11 mouse cellular contexts compared by ENCODE assay signal in genomic region chr1:90424066-90424821, GRCm38 (mm10).
DNase-seq lines count a peak whose midpoint lies in the region; ATAC-seq and TF ChIP-seq lines count a peak whose summit lies in the region.
"Had no signal": no experiment of that assay in that cellular context is flagged by ENCODE, and none has a peak within 500 bp of the region (broad histone marks: within the 10 kb centered on the region; RNA-seq: fewer than 3 reads in every experiment).

No protein-coding gene starts in this region.

- no peak overlapping the region for H3K4me3 ChIP-seq in forebrain, embryonic 11.5 days (ENCODE audit: low read depth, low read length)
- no peak overlapping the region for H3K4me3 ChIP-seq in forebrain, embryonic 15.5 days
- no peak overlapping the region for H3K4me3 ChIP-seq in thymus, adult 2 months (ENCODE audit: control insufficient read depth, insufficient read depth, low read length)
- H3K4me3 ChIP-seq: forebrain, embryonic 13.5 days had no signal

- TF ChIP-seq CTCF in thymus, adult 2 months (IDR thresholded peaks at IDR 0.05; ENCODE audit: borderline replicate concordance, control insufficient read depth, extremely low read depth, insufficient read depth, low read length, poor library complexity): no peak

- no peak for DNase-seq in forebrain, embryonic 11.5 days (ENCODE audit: low spot score)
- peak; percentile 86 for DNase-seq in ES-CJ7 (ENCODE audit: low read depth, low spot score)
- peak; percentile 16 for DNase-seq in gastrocnemius, postnatal 10 days
- peak; percentile 44 for DNase-seq in kidney, postnatal 14 days
- DNase-seq in thymus, adult 2 months: no peak
- DNase-seq in right cerebral cortex, postnatal 36 days (ENCODE audit: low spot score in 2 of 2): no peak
- DNase-seq in testis, postnatal 14 days (ENCODE audit: low spot score): no peak
- DNase-seq: cerebellum, adult 18-20 months; lung, adult 2 months had no signal

- ATAC-seq in forebrain, embryonic 11.5 days (replicated peaks; ENCODE audit: low FRiP score): 0 out of 2 replicates have a peak, but pooled peaks have one; percentile 24
- no peak for ATAC-seq in forebrain, embryonic 15.5 days (replicated peaks)
- ATAC-seq: forebrain, embryonic 13.5 days had no signal

- H3K4me1 ChIP-seq in forebrain, embryonic 11.5 days (replicated peaks; ENCODE audit: control insufficient read depth, insufficient read depth, low read length): peaks cover 7% of the 10 kb centered on the region; the same call in 1 of the 2 replicates
- H3K4me1 ChIP-seq in forebrain, embryonic 15.5 days: no peaks in the 10 kb centered on the region
- no peaks in the 10 kb centered on the region for H3K4me1 ChIP-seq in thymus, adult 2 months (replicated peaks; ENCODE audit: control insufficient read depth, insufficient read depth, low read length)

- 15% methylated on average over 13 of the region's 13 CpGs for WGBS in forebrain, embryonic 11.5 days
- 19% methylated on average over 13 of the region's 13 CpGs for WGBS in forebrain, embryonic 15.5 days
- WGBS in thymus, adult 2 months: 85% methylated on average over 13 of the region's 13 CpGs

- H3K9me3 ChIP-seq in forebrain, embryonic 11.5 days (ENCODE audit: control insufficient read depth, low read length): no peaks in the 10 kb centered on the region
- no peaks in the 10 kb centered on the region for H3K9me3 ChIP-seq in forebrain, embryonic 15.5 days
- H3K9me3 ChIP-seq: forebrain, embryonic 13.5 days had no signal

- peak overlapping the region; percentile 8; the same call in 1 of the 2 replicates for H3K9ac ChIP-seq in forebrain, embryonic 11.5 days (ENCODE audit: low read length)
- no peak overlapping the region for H3K9ac ChIP-seq in forebrain, embryonic 15.5 days (replicated peaks)
- H3K9ac ChIP-seq: forebrain, embryonic 13.5 days had no signal

- 0 out of 2 replicates have a peak overlapping the region, but pooled peaks have one; percentile 18 for H3K4me2 ChIP-seq in forebrain, embryonic 11.5 days (ENCODE audit: low read depth, low read length, severe bottlenecking)
- H3K4me2 ChIP-seq in forebrain, embryonic 15.5 days (replicated peaks): no peak overlapping the region
- H3K4me2 ChIP-seq: forebrain, embryonic 13.5 days had no signal

- H3K36me3 ChIP-seq in forebrain, embryonic 11.5 days (ENCODE audit: control insufficient read depth, insufficient read depth, low read length): no peaks in the 10 kb centered on the region
- no peaks in the 10 kb centered on the region for H3K36me3 ChIP-seq in forebrain, embryonic 15.5 days
- no peaks in the 10 kb centered on the region for H3K36me3 ChIP-seq in thymus, adult 2 months (ENCODE audit: control insufficient read depth, insufficient read depth, low read length)

- TF ChIP-seq POLR2A in thymus, adult 2 months (IDR thresholded peaks at IDR 0.05; ENCODE audit: control insufficient read depth, extremely low read depth, insufficient read depth, low read length, poor library complexity): no peak

- no peaks in the 10 kb centered on the region for H3K27me3 ChIP-seq in forebrain, embryonic 11.5 days (ENCODE audit: control insufficient read depth, insufficient read depth, low read length)
- H3K27me3 ChIP-seq in forebrain, embryonic 15.5 days: no peaks in the 10 kb centered on the region
- no peaks in the 10 kb centered on the region for H3K27me3 ChIP-seq in thymus, adult 2 months (ENCODE audit: control insufficient read depth, insufficient read depth, low read length)
- H3K27me3 ChIP-seq: forebrain, embryonic 13.5 days had no signal

- no peak overlapping the region for H3K27ac ChIP-seq in forebrain, embryonic 11.5 days (ENCODE audit: low read depth, low read length)
- no peak overlapping the region for H3K27ac ChIP-seq in forebrain, embryonic 15.5 days (replicated peaks)
- no peak overlapping the region for H3K27ac ChIP-seq in thymus, adult 2 months (ENCODE audit: control insufficient read depth, insufficient read depth, low read length)
- H3K27ac ChIP-seq: forebrain, embryonic 13.5 days had no signal

Comparison
In these comparisons a context has a peak if more than half of its experiments do, and no peak if none do; other contexts are left out.
1. DNase-seq: peak in ES-CJ7 (single experiment), gastrocnemius, postnatal 10 days (single experiment) and kidney, postnatal 14 days (single experiment); none in forebrain, embryonic 11.5 days (single experiment), thymus, adult 2 months (single experiment), right cerebral cortex, postnatal 36 days (0 of 2) and testis, postnatal 14 days (single experiment).